Mouse (Mus musculus) CH12.LX (cell line): ENCODE data around the gene Dhrs7. TPM values are rescaled to one million over a fixed set of nuclear protein-coding genes. Genes with fewer than 3 reads are reported as not detected.

Source experiments
- DNase-seq: peaks from one replicate; pipeline ENCODE4 v3.0.0-alpha.2; 2013; ENCODE audit errors: extremely low read depth
- H3K27ac ChIP-seq: 2 replicates; pipeline ENCODE4 v1.5.1; 2012; ENCODE audit warnings: low read depth, mild to moderate bottlenecking, control low read depth, moderate library complexity; ENCODE audit not compliant: insufficient read depth
- H3K27me3 ChIP-seq: replicated peaks from 2 replicates; pipeline ENCODE3; 2012; ENCODE audit warnings: inconsistent platforms
- H3K36me3 ChIP-seq, 2 experiments: replicated peaks in 1 of 2; 2 replicates each; pipeline versions ENCODE3 to v1.6.1; 2012; ENCODE audit warnings: inconsistent platforms in 1 of 2, low read length in 1 of 2, mild to moderate bottlenecking in 1 of 2, mixed read lengths in 1 of 2, moderate library complexity in 1 of 2; ENCODE audit not compliant: control insufficient read depth in 1 of 2, insufficient read depth in 1 of 2
- H3K4me1 ChIP-seq, 2 experiments: 2 replicates each; pipeline ENCODE4 v1.6.1; 2012; ENCODE audit warnings: inconsistent platforms in 1 of 2, moderate library complexity in 1 of 2; ENCODE audit not compliant: insufficient read depth in 2 of 2, control insufficient read depth in 1 of 2
- H3K4me2 ChIP-seq: 2 replicates; pipeline ENCODE4 v1.6.1; 2012; ENCODE audit warnings: low read depth, mild to moderate bottlenecking, control low read depth; ENCODE audit not compliant: poor library complexity, insufficient read depth, severe bottlenecking
- H3K4me3 ChIP-seq, 3 experiments: fragments of 150-350 bp in 1 of 3; sonication (generic) in 1 of 3; replicated peaks in 1 of 3; 2 replicates each; pipeline versions ENCODE3 to v1.5.1; 2011 to 2012; ENCODE audit warnings: low read depth in 2 of 3, low read length in 2 of 3, mild to moderate bottlenecking in 2 of 3, moderate library complexity in 2 of 3, control low read depth in 1 of 3, improper control_type of control experiment in 1 of 3, inconsistent platforms in 1 of 3, mixed read lengths in 1 of 3; ENCODE audit not compliant: poor library complexity in 1 of 3
- H3K79me2 ChIP-seq: replicated peaks from 2 replicates; pipeline ENCODE4 v1.6.1; 2012; ENCODE audit warnings: mild to moderate bottlenecking, moderate library complexity; ENCODE audit not compliant: control insufficient read depth, poor library complexity, insufficient read depth, severe bottlenecking; ENCODE audit errors: extremely low read depth
- H3K9ac ChIP-seq: 2 replicates; pipeline ENCODE4 v1.6.1; 2012; ENCODE audit warnings: low read depth, mild to moderate bottlenecking, control low read depth, moderate library complexity; ENCODE audit not compliant: insufficient read depth
- H3K9me3 ChIP-seq: replicated peaks from 2 replicates; pipeline ENCODE3; 2012; ENCODE audit warnings: low read length, inconsistent platforms, mixed read lengths
- BHLHE40 ChIP-seq: IDR thresholded peaks from 2 replicates; pipeline ENCODE4 v1.6.1; 2011; ENCODE audit warnings: mild to moderate bottlenecking, low read depth, low read length, improper control_type of control experiment
- CHD1 ChIP-seq: IDR thresholded peaks from 2 replicates; pipeline ENCODE4 v1.6.1; 2012; ENCODE audit warnings: low read depth, low read length, improper control_type of control experiment, inconsistent platforms
- CHD2 ChIP-seq: IDR thresholded peaks from 2 replicates; pipeline ENCODE4 v1.6.1; 2011; ENCODE audit warnings: low read length, improper control_type of control experiment
- CTCF ChIP-seq, 2 experiments: IDR thresholded peaks in 1 of 2; conservative IDR thresholded peaks in 1 of 2; 2 replicates each; pipeline ENCODE4 v1.5.1; 2011 to 2012; ENCODE audit warnings: low read depth in 2 of 2, low read length in 2 of 2, improper control_type of control experiment in 1 of 2, inconsistent platforms in 1 of 2, mild to moderate bottlenecking in 1 of 2, moderate library complexity in 1 of 2
- E2F4 ChIP-seq: IDR thresholded peaks from 2 replicates; pipeline ENCODE4 v1.6.1; 2011; ENCODE audit warnings: low read depth, low read length, improper control_type of control experiment; ENCODE audit not compliant: insufficient replicate concordance
- ELF1 ChIP-seq: IDR thresholded peaks from 2 replicates; pipeline ENCODE4 v1.6.1; 2014; ENCODE audit warnings: low read depth, mild to moderate bottlenecking, inconsistent platforms, low read length, improper control_type of control experiment
- EP300 ChIP-seq: IDR thresholded peaks from 2 replicates; pipeline ENCODE4 v1.6.1; 2011; ENCODE audit warnings: low read length, improper control_type of control experiment
- ETS1 ChIP-seq: conservative IDR thresholded peaks from 2 replicates; pipeline ENCODE4 v1.6.1; 2012; ENCODE audit warnings: low read depth, mild to moderate bottlenecking, inconsistent platforms, low read length, improper control_type of control experiment, moderate library complexity
- GABPA ChIP-seq: IDR thresholded peaks from 2 replicates; pipeline ENCODE4 v1.6.1; 2012; ENCODE audit warnings: low read depth, low read length, improper control_type of control experiment, inconsistent platforms; ENCODE audit not compliant: insufficient replicate concordance
- HCFC1 ChIP-seq: IDR thresholded peaks from 2 replicates; pipeline ENCODE4 v1.6.1; 2012; ENCODE audit warnings: low read depth, mild to moderate bottlenecking, inconsistent platforms, low read length, improper control_type of control experiment
- IRF4 ChIP-seq: IDR thresholded peaks from 2 replicates; pipeline ENCODE4 v1.6.1; 2014; ENCODE audit warnings: low read depth, mild to moderate bottlenecking, inconsistent platforms, low read length, improper control_type of control experiment
- JUN ChIP-seq: IDR thresholded peaks from 2 replicates; pipeline ENCODE4 v1.6.1; 2011; ENCODE audit warnings: low read depth, mild to moderate bottlenecking, low read length, improper control_type of control experiment, moderate library complexity; ENCODE audit not compliant: insufficient read depth
- JUND ChIP-seq: conservative IDR thresholded peaks from 2 replicates; pipeline ENCODE4 v1.6.1; 2011; ENCODE audit warnings: low read depth, low read length, improper control_type of control experiment
- KAT2A ChIP-seq: IDR thresholded peaks from 2 replicates; pipeline ENCODE4 v1.6.1; 2012; ENCODE audit warnings: low read length, improper control_type of control experiment, inconsistent platforms; ENCODE audit not compliant: insufficient replicate concordance
- MAFK ChIP-seq: IDR thresholded peaks from 2 replicates; pipeline ENCODE4 v1.6.1; 2011; ENCODE audit warnings: low read length, improper control_type of control experiment; ENCODE audit not compliant: insufficient replicate concordance
- MAX ChIP-seq: IDR thresholded peaks from 2 replicates; pipeline ENCODE4 v1.6.1; 2011; ENCODE audit warnings: low read length, improper control_type of control experiment
- MAZ ChIP-seq: IDR thresholded peaks from 2 replicates; pipeline ENCODE4 v1.6.1; 2012; ENCODE audit warnings: low read depth, mild to moderate bottlenecking, inconsistent platforms, low read length, improper control_type of control experiment, moderate library complexity
- MEF2A ChIP-seq: IDR thresholded peaks from 2 replicates; pipeline ENCODE4 v1.6.1; 2014; ENCODE audit warnings: low read depth, mild to moderate bottlenecking, inconsistent platforms, low read length, improper control_type of control experiment, borderline replicate concordance
- MXI1 ChIP-seq: IDR thresholded peaks from 2 replicates; pipeline ENCODE4 v1.6.1; 2011; ENCODE audit warnings: mild to moderate bottlenecking, low read depth, low read length, improper control_type of control experiment
- MYC ChIP-seq: IDR thresholded peaks from 2 replicates; pipeline ENCODE4 v1.6.1; 2011; ENCODE audit warnings: low read depth, mild to moderate bottlenecking, improper control_type of control experiment, low read length
- NELFE ChIP-seq: IDR thresholded peaks from 2 replicates; pipeline ENCODE4 v1.6.1; 2011; ENCODE audit warnings: low read depth, low read length, improper control_type of control experiment
- NRF1 ChIP-seq: IDR thresholded peaks from 2 replicates; pipeline ENCODE4 v1.6.1; 2014; ENCODE audit warnings: low read depth, mild to moderate bottlenecking, inconsistent platforms, low read length, improper control_type of control experiment, moderate library complexity
- PAX5 ChIP-seq: IDR thresholded peaks from 2 replicates; pipeline ENCODE4 v1.6.1; 2012; ENCODE audit warnings: low read length, inconsistent platforms, mixed read lengths
- POLR2A ChIP-seq: IDR thresholded peaks from 2 replicates; pipeline ENCODE4 v1.6.1; 2011; ENCODE audit warnings: low read depth, mild to moderate bottlenecking, improper control_type of control experiment, low read length
- POLR2AphosphoS2 ChIP-seq: IDR thresholded peaks from 2 replicates; pipeline ENCODE4 v1.6.1; 2011; ENCODE audit warnings: low read depth, low read length, improper control_type of control experiment
- RAD21 ChIP-seq: IDR thresholded peaks from 2 replicates; pipeline ENCODE4 v1.6.1; 2011; ENCODE audit warnings: low read depth, mild to moderate bottlenecking, low read length, improper control_type of control experiment, moderate library complexity
- RCOR1 ChIP-seq: conservative IDR thresholded peaks from 2 replicates; pipeline ENCODE4 v1.6.1; 2012; ENCODE audit warnings: low read depth, mild to moderate bottlenecking, inconsistent platforms, low read length, improper control_type of control experiment
- SIN3A ChIP-seq: IDR thresholded peaks from 2 replicates; pipeline ENCODE4 v1.6.1; 2012; ENCODE audit warnings: low read length, improper control_type of control experiment, inconsistent platforms
- SMC3 ChIP-seq: IDR thresholded peaks from 2 replicates; pipeline ENCODE4 v1.6.1; 2011; ENCODE audit warnings: low read depth, low read length, improper control_type of control experiment
- TBP ChIP-seq: conservative IDR thresholded peaks from 2 replicates; pipeline ENCODE4 v1.6.1; 2011; ENCODE audit warnings: low read depth, low read length, improper control_type of control experiment
- TCF12 ChIP-seq: IDR thresholded peaks from 2 replicates; pipeline ENCODE4 v1.6.1; 2014; ENCODE audit warnings: low read depth, mild to moderate bottlenecking, inconsistent platforms, low read length, improper control_type of control experiment
- UBTF ChIP-seq: IDR thresholded peaks from 2 replicates; pipeline ENCODE4 v1.6.1; 2012; ENCODE audit warnings: low read depth, mild to moderate bottlenecking, inconsistent platforms, low read length, improper control_type of control experiment, moderate library complexity
- USF1 ChIP-seq: IDR thresholded peaks from 2 replicates; pipeline ENCODE4 v1.6.1; 2014; ENCODE audit warnings: low read depth, mild to moderate bottlenecking, inconsistent platforms, low read length, improper control_type of control experiment
- USF2 ChIP-seq: conservative IDR thresholded peaks from 2 replicates; pipeline ENCODE4 v1.6.1; 2011; ENCODE audit warnings: low read depth, low read length, improper control_type of control experiment
- ZC3H11A ChIP-seq: IDR thresholded peaks from 2 replicates; pipeline ENCODE4 v1.6.1; 2012; ENCODE audit warnings: low read depth, mild to moderate bottlenecking, inconsistent platforms, low read length, improper control_type of control experiment
- ZKSCAN1 ChIP-seq: IDR thresholded peaks from 2 replicates; pipeline ENCODE4 v1.6.1; 2012; ENCODE audit warnings: low read depth, inconsistent platforms, low read length, improper control_type of control experiment, borderline replicate concordance
- ZMIZ1 ChIP-seq: IDR thresholded peaks from 2 replicates; pipeline ENCODE4 v1.6.1; 2012; ENCODE audit warnings: low read depth, mild to moderate bottlenecking, inconsistent platforms, low read length, improper control_type of control experiment
- ZNF384 ChIP-seq: IDR thresholded peaks from 2 replicates; pipeline ENCODE4 v1.6.1; 2012; ENCODE audit warnings: low read depth, low read length, improper control_type of control experiment, inconsistent platforms
- dilution Hi-C: fragments of 300-500 bp; cut with MboI; formaldehyde crosslinking; loops from 2 replicates; pipeline ENCODE4 v1.14.3; 2020; ENCODE audit warnings: low sequenced_read_pairs; ENCODE audit not compliant: extremely low pct_unique_long_range_greater_than_20kb, extremely low pct_ligation_motif_present
- in situ Hi-C: fragments of 300-500 bp; cut with MboI; formaldehyde crosslinking; loops from 3 replicates; pipeline ENCODE4 v1.14.3; 2019; ENCODE audit warnings: low sequenced_read_pairs, low pct_ligation_motif_present, low pct_unique_long_range_greater_than_20kb, mixed read lengths
- polyA plus RNA-seq: library from polyadenylated mRNA; unstranded; fragments of >175 nt; gene quantifications from 2 replicates; pipeline ENCODE4 v1.2.1, GENCODE M21; 2012; ENCODE audit warnings: low read depth; ENCODE audit not compliant: insufficient read length
- total RNA-seq, 2 experiments: library from RNA; depleted of rRNA; stranded (reverse); fragments of 300-350 nt in 1 of 2; fragments of >200 nt in 1 of 2; gene quantifications; 2 replicates each; pipeline ENCODE4 v1.2.3; 2012 to 2014

Dhrs7 gene
- total RNA-seq (2012; rRNA removed) (36.8 and 52.8 TPM in 2 replicates), total RNA-seq (2014; rRNA removed) (36.5 and 37.2 TPM in 2 replicates), polyA plus RNA-seq (23.9 and 27.4 TPM in 2 replicates)

DNA sequence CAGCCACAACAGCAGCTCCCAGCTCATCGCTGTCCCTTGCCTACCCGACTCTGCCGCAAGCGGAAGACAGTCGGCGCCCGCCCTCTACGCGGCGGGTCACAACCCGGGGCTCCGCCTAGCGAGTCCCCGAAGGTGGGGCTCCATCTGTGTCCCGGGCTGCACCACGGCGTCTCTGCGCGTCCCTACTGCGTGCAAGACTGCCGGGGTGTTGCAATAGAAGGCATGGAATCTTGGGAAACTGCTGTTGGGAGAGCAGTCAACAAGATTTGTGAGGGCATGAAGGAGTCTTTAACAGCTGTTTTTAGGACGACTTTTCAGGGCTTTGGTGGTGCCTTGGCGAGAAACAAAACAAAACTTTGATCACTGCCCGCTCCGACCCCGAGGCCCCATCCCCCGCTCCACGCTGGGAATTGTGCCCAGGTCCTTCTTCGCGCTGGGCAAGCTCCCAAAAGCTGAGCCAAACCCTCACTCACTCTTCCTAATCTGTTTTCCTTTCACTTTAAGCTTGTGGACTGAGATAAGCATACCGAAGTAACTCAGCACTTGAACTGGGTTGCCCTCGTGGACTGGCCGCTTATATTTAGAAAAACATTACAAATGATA lies at the start of gene Dhrs7:
TSS of gene Dhrs7 (minus strand) at position 175 of the 603 bp plus-strand sequence.
- Histone ChIP-seq H3K4me2 (peak within 1 kb of the TSS; percentile 70), H3K27ac (peak within 1 kb of the TSS; percentile 45; the same call in 1 of the 2 replicates), H3K9me3 (peaks cover 2% of the 10 kb centered on the region), H3K36me3 (no peaks in the 10 kb centered on the region), H3K27me3 (no peaks in the 10 kb centered on the region), H3K9ac (peak within 1 kb of the TSS; percentile 73), H3K4me3 (peak within 1 kb of the TSS; percentile 78 to 89 (median 86)), H3K4me1 (peaks cover 5 to 23% of the 10 kb centered on the region in 2 experiments), H3K79me2 (no peaks in the 10 kb centered on the region; the same call in 1 of the 2 replicates)
- in situ Hi-C loops: loop anchor here (25.0 kb wide), 1 partner anchor 128 kb away; the partner anchor contains the start of gene Pcnx4
- dilution Hi-C loops: no loop called here
- TF ChIP-seq EP300 (no peak), PAX5 (no peak), ZC3H11A (no peak), CHD2 (peak; percentile 66), JUN (no peak), SMC3 (peak; percentile 11; the same call in 1 of the 2 replicates), BHLHE40 (peak; percentile 25; the same call in 1 of the 2 replicates), MEF2A (no peak), RAD21 (no peak; the same call in 1 of the 2 replicates), MAX (peak; percentile 44), MYC (peak; percentile 14; the same call in 1 of the 2 replicates), POLR2A (peak; percentile 78), ZMIZ1 (peak; percentile 85), TCF12 (peak; percentile 38; the same call in 1 of the 2 replicates), IRF4 (no peak), CHD1 (no peak; the same call in 1 of the 2 replicates), RCOR1 (no peak), USF1 (no peak), GABPA (no peak), ELF1 (peak; percentile 74), CTCF (conservative IDR thresholded peaks at IDR 0.05 in 1 of 2, IDR thresholded peaks at IDR 0.05 in 1 of 2; ENCODE audit: low read depth in 2 of 2, low read length in 2 of 2) (peak in 1 of 2 experiments; percentile 29; a peak in 1 of 4 replicates), USF2 (no peak), KAT2A (no peak), MAFK (no peak), UBTF (peak; percentile 78; the same call in 1 of the 2 replicates), ZKSCAN1 (peak; percentile 92), ETS1 (no peak), TBP (0 out of 2 replicates have a peak, but pooled peaks have one; percentile 37), MAZ (no peak), MXI1 (peak; percentile 43; the same call in 1 of the 2 replicates), SIN3A (peak; percentile 66; the same call in 1 of the 2 replicates), JUND (no peak), ZNF384 (no peak), NELFE (no peak; the same call in 1 of the 2 replicates), HCFC1 (peak; percentile 63), E2F4 (no peak), NRF1 (peak; percentile 47), POLR2AphosphoS2 (peak; percentile 36; the same call in 1 of the 2 replicates)
- peak; percentile 82 for DNase-seq
